Mouse (Mus musculus): ENCODE results near the gene Rap1b. TPM values are rescaled to one million over a fixed set of nuclear protein-coding genes. Genes with fewer than 3 reads are reported as not detected.

The Rap1b gene
- total and polyA plus RNA-seq, 2 experiments from 2014 or later = 46.1 to 105 TPM

DNA sequence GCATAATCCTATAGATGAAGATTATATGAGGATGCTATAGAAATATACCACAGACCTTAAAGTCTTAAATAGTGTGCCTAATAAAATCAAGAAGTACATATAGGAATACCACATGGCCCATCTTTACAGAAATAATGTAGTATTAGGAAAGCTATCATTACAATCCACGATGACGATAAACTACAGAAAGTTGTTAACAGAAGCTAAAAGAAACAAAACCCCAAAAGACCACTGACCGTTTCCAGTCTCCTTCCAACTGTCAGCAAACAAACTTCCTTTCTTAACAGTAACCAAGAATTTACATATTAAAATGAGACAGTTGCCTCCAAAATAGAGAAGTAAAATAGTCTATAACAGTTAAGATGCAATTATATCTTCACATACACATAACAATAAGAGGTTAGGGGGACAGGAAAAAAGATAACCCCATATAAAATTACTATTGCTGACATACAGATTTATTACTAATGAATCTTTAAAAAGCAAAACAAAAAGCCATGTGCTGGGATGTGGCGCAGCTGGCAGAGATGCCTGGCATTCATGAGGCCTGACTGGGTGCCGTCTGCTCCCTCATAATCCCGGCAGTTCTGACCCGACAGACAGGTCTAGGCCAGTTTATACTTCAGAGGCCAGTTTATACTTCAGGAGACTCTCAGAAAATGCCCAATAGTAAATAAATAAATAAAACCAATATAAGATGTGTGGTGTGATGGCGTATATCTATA, 66.1 kb downstream of the Rap1b start:
- ATAC-seq (ENCODE audit: insufficient read depth, low read depth) (no peak), DNase-seq (ENCODE audit: low spot score) (no peak)
- H3K9ac ChIP-seq (replicated peaks; ENCODE audit: low read depth, low read length) = no peak overlapping the region
- no peak overlapping the region for H3K4me2 ChIP-seq (ENCODE audit: low read depth, low read length)
- TF ChIP-seq EP300 (IDR thresholded peaks at IDR 0.05; ENCODE audit: low read depth) = no peak
- TF ChIP-seq CTCF (IDR thresholded peaks at IDR 0.05; ENCODE audit: low read depth) = no peak
- H3K27ac ChIP-seq (ENCODE audit: low read depth) = no peak overlapping the region
- peaks cover 76% of the 10 kb centered on the region for H3K36me3 ChIP-seq (replicated peaks; ENCODE audit: control insufficient read depth, insufficient read depth, low read length)
- 93% methylated on average over 8 of the region's 8 CpGs for WGBS
- no peak overlapping the region for H3K4me3 ChIP-seq (ENCODE audit: low read depth, low read length)
- no peaks in the 10 kb centered on the region for H3K4me1 ChIP-seq (ENCODE audit: control insufficient read depth, insufficient read depth)
- no peaks in the 10 kb centered on the region for H3K9me3 ChIP-seq (replicated peaks; ENCODE audit: control insufficient read depth, low read length)
- H3K27me3 ChIP-seq (ENCODE audit: control insufficient read depth, insufficient read depth, low read length) = no peaks in the 10 kb centered on the region

- ATAC-seq (ENCODE audit: insufficient read depth, low read depth) (no peak), DNase-seq (ENCODE audit: low spot score) (no peak)
- 59% methylated on average over 4 of the region's 4 CpGs for WGBS
- H3K4me2 ChIP-seq (ENCODE audit: low read depth, low read length) = no peak overlapping the region
- H3K27ac ChIP-seq (ENCODE audit: low read depth) = no peak overlapping the region
- H3K36me3 ChIP-seq (replicated peaks; ENCODE audit: control insufficient read depth, insufficient read depth, low read length) = peaks cover 76% of the 10 kb centered on the region
- H3K9ac ChIP-seq (replicated peaks; ENCODE audit: low read depth, low read length) = no peak overlapping the region
- no peak overlapping the region for H3K4me3 ChIP-seq (ENCODE audit: low read depth, low read length)
- no peaks in the 10 kb centered on the region for H3K9me3 ChIP-seq (replicated peaks; ENCODE audit: control insufficient read depth, low read length)
- no peak for TF ChIP-seq CTCF (IDR thresholded peaks at IDR 0.05; ENCODE audit: low read depth)
- no peak for TF ChIP-seq EP300 (IDR thresholded peaks at IDR 0.05; ENCODE audit: low read depth)
- no peaks in the 10 kb centered on the region for H3K27me3 ChIP-seq (ENCODE audit: control insufficient read depth, insufficient read depth, low read length)
- no peaks in the 10 kb centered on the region for H3K4me1 ChIP-seq (ENCODE audit: control insufficient read depth, insufficient read depth)
Observed at GRCm38 (mm10) chr10:117778951-117779350, 66.9 kb downstream of the Rap1b start.

- TF ChIP-seq EP300 (IDR thresholded peaks at IDR 0.05; ENCODE audit: low read depth) (no peak), CTCF (IDR thresholded peaks at IDR 0.05; ENCODE audit: low read depth) (no peak)
- Histone ChIP-seq H3K36me3 (replicated peaks; ENCODE audit: control insufficient read depth, insufficient read depth, low read length) (peaks cover 76% of the 10 kb centered on the region), H3K27ac (ENCODE audit: low read depth) (no peak overlapping the region), H3K9ac (replicated peaks; ENCODE audit: low read depth, low read length) (no peak overlapping the region), H3K27me3 (ENCODE audit: control insufficient read depth, insufficient read depth, low read length) (no peaks in the 10 kb centered on the region), H3K9me3 (replicated peaks; ENCODE audit: control insufficient read depth, low read length) (no peaks in the 10 kb centered on the region), H3K4me2 (ENCODE audit: low read depth, low read length) (no peak overlapping the region), H3K4me1 (ENCODE audit: control insufficient read depth, insufficient read depth) (no peaks in the 10 kb centered on the region), H3K4me3 (ENCODE audit: low read depth, low read length) (no peak overlapping the region)
- no peak for DNase-seq (ENCODE audit: low spot score)
- ATAC-seq (ENCODE audit: insufficient read depth, low read depth) = no peak
- WGBS = 95% methylated on average over 12 of the region's 12 CpGs
Observed at GRCm38 (mm10) chr10:117778328-117778910, 67.4 kb downstream of the Rap1b start.

DNA sequence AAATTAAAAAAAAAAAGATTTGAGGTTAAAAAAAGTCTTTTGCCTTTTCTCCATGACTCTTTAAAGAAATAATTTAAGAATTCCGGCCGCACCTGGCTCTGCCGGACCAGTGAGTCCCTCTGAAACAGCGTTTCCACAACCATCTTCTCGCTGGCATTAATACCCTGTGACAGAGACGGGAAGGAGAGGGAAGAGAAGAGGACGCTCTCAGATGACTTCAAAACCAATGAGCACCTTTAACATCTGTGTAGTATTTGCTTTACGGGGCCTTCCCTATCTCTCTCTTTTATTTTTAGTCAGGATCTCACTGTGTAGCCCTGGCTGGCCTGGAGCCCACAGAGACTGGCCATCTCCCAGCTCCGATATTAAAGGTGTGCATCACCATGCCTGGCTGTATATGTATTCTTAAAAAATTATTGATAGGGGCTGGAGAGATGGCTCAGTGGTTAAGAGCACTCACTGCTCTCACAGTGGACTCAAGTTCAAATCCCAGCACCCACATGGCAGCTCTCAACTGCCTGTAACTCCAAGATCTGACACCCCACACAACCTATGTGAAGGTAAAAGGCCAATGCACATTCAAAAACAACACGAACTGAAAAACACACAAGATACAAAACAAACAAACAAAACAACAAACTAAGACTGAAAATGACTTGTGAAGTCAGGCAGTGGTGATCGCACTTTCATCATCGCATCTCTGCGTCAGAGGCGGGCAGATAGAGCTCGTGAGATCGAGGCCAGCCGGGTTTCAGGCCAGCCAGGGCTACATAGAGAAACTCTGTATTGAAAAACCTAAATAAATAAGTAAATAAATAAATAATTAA, 68.1 kb downstream of the Rap1b start:
- Histone ChIP-seq H3K4me2 (ENCODE audit: low read depth, low read length) (no peak overlapping the region), H3K9me3 (replicated peaks; ENCODE audit: control insufficient read depth, low read length) (no peaks in the 10 kb centered on the region), H3K27me3 (ENCODE audit: control insufficient read depth, insufficient read depth, low read length) (no peaks in the 10 kb centered on the region), H3K36me3 (replicated peaks; ENCODE audit: control insufficient read depth, insufficient read depth, low read length) (peaks cover 80% of the 10 kb centered on the region), H3K4me1 (ENCODE audit: control insufficient read depth, insufficient read depth) (no peaks in the 10 kb centered on the region), H3K4me3 (ENCODE audit: low read depth, low read length) (no peak overlapping the region), H3K27ac (ENCODE audit: low read depth) (no peak overlapping the region), H3K9ac (replicated peaks; ENCODE audit: low read depth, low read length) (no peak overlapping the region)
- WGBS = 87% methylated on average over 17 of the region's 17 CpGs
- TF ChIP-seq EP300 (IDR thresholded peaks at IDR 0.05; ENCODE audit: low read depth) (no peak), CTCF (IDR thresholded peaks at IDR 0.05; ENCODE audit: low read depth) (no peak)
- ATAC-seq (ENCODE audit: insufficient read depth, low read depth) (no peak), DNase-seq (ENCODE audit: low spot score) (no peak)

DNA sequence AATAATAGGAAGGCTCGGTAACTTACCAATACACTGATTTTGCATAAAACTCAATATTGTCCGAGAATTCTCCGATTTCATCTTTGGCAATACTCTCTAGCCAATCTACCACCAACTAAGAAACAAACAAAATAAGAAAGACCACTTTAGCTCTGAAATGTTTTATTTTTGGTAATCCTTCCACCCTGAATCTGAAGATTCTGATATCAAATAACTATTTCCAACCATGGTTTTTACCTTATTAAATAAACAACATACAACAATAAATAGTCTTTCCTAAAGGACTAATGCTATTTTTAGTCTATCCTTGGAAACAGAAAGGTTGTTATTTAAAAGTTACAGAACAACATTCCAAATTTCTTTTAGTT, 68.7 kb downstream of the Rap1b start:
- no peak overlapping the region for H3K9ac ChIP-seq (replicated peaks; ENCODE audit: low read depth, low read length)
- DNase-seq (ENCODE audit: low spot score) (no peak), ATAC-seq (ENCODE audit: insufficient read depth, low read depth) (no peak)
- no peaks in the 10 kb centered on the region for H3K9me3 ChIP-seq (replicated peaks; ENCODE audit: control insufficient read depth, low read length)
- no peak for TF ChIP-seq CTCF (IDR thresholded peaks at IDR 0.05; ENCODE audit: low read depth)
- no peak for TF ChIP-seq EP300 (IDR thresholded peaks at IDR 0.05; ENCODE audit: low read depth)
- peaks cover 80% of the 10 kb centered on the region for H3K36me3 ChIP-seq (replicated peaks; ENCODE audit: control insufficient read depth, insufficient read depth, low read length)
- H3K27ac ChIP-seq (ENCODE audit: low read depth) = no peak overlapping the region
- 97% methylated on average over 3 of the region's 3 CpGs for WGBS
- H3K27me3 ChIP-seq (ENCODE audit: control insufficient read depth, insufficient read depth, low read length) = no peaks in the 10 kb centered on the region
- no peak overlapping the region for H3K4me2 ChIP-seq (ENCODE audit: low read depth, low read length)
- H3K4me3 ChIP-seq (ENCODE audit: low read depth, low read length) = no peak overlapping the region
- H3K4me1 ChIP-seq (ENCODE audit: control insufficient read depth, insufficient read depth) = no peaks in the 10 kb centered on the region

All from heart, postnatal 0 days (tissue).